Mouse (Mus musculus) hindbrain, embryonic 13.5 days (tissue): ENCODE measurements at regions not wholly inside any gene's neighbourhood (a gene's known extent, or its start where the extent isn't known, plus 50 kb on each side); places are given as distances from the start of the nearest gene placed in this dataset.

ENCODE experiments used
- ATAC-seq: fragments of 200-750 bp; cut with Nextera tagmentation; 2 replicates; pipeline ENCODE4 v1.8.0; 2017; ENCODE audit warnings: moderate TSS enrichment; ENCODE audit not compliant: low FRiP score
- H3K27ac ChIP-seq: fragments of 300-500 bp; sonication (generic); 2 replicates; pipeline ENCODE4 v1.5.1; 2015; ENCODE audit warnings: inconsistent platforms, mild to moderate bottlenecking, moderate library complexity
- H3K27me3 ChIP-seq: fragments of 300-500 bp; sonication (generic); 2 replicates; pipeline ENCODE4 v1.6.1; 2015; ENCODE audit warnings: mild to moderate bottlenecking, inconsistent platforms
- H3K36me3 ChIP-seq: fragments of 300-500 bp; sonication (generic); 2 replicates; pipeline ENCODE4 v1.6.1; 2015; ENCODE audit warnings: mild to moderate bottlenecking, inconsistent platforms
- H3K4me1 ChIP-seq: fragments of 300-500 bp; sonication (generic); replicated peaks from 2 replicates; pipeline ENCODE4 v1.6.1; 2015; ENCODE audit warnings: inconsistent platforms
- H3K4me2 ChIP-seq: fragments of 300-500 bp; sonication (generic); 2 replicates; pipeline ENCODE4 v1.6.1; 2015; ENCODE audit warnings: inconsistent platforms, mild to moderate bottlenecking, moderate library complexity
- H3K4me3 ChIP-seq: fragments of 300-500 bp; sonication (generic); 2 replicates; pipeline ENCODE4 v1.5.1; 2015; ENCODE audit warnings: mild to moderate bottlenecking, inconsistent platforms
- H3K9ac ChIP-seq: fragments of 300-500 bp; sonication (generic); 2 replicates; pipeline ENCODE4 v1.6.1; 2015; ENCODE audit warnings: mild to moderate bottlenecking, inconsistent platforms
- H3K9me3 ChIP-seq: fragments of 300-500 bp; sonication (generic); 2 replicates; pipeline ENCODE4 v1.6.1; 2016; ENCODE audit warnings: inconsistent platforms
- WGBS: fragments of 180-500 bp; shearing (Covaris S2); methylation state at CpG from one replicate; pipeline ENCODE4 v1.1.7; 2015; 5-methylcytosine and 5-hydroxymethylcytosine counted together

- Histone ChIP-seq H3K9ac (no peak overlapping the region), H3K4me3 (no peak overlapping the region), H3K9me3 (no peaks in the 10 kb centered on the region), H3K4me1 (no peaks in the 10 kb centered on the region), H3K27ac (no peak overlapping the region), H3K27me3 (no peaks in the 10 kb centered on the region), H3K36me3 (no peaks in the 10 kb centered on the region), H3K4me2 (no peak overlapping the region)
- 100% methylated on average over 2 of the region's 2 CpGs for WGBS
- no peak for ATAC-seq
Measured at GRCm38 (mm10) chr1:14613232-14613894, 1479.8 kb downstream of the 4930444P10Rik start.

GRCm38 (mm10) chr1:14609054-14609453 is 1484.1 kb downstream of the 4930444P10Rik start:
- Histone ChIP-seq H3K9ac (no peak overlapping the region), H3K9me3 (no peaks in the 10 kb centered on the region), H3K4me2 (no peak overlapping the region), H3K27ac (no peak overlapping the region), H3K4me1 (no peaks in the 10 kb centered on the region), H3K4me3 (no peak overlapping the region), H3K27me3 (no peaks in the 10 kb centered on the region), H3K36me3 (no peaks in the 10 kb centered on the region)
- no peak for ATAC-seq
- WGBS: 19% methylated on average over 2 of the region's 2 CpGs

GRCm38 (mm10) chr1:14595961-14596360 is 1497.2 kb downstream of the 4930444P10Rik start:
- no peaks in the 10 kb centered on the region for H3K27me3 ChIP-seq
- no peaks in the 10 kb centered on the region for H3K4me1 ChIP-seq
- H3K4me3 ChIP-seq: no peak overlapping the region
- H3K9me3 ChIP-seq: no peaks in the 10 kb centered on the region
- no peak for ATAC-seq
- H3K4me2 ChIP-seq: no peak overlapping the region
- H3K9ac ChIP-seq: no peak overlapping the region
- 78% methylated on average over 1 of the region's 1 CpGs for WGBS
- H3K27ac ChIP-seq: no peak overlapping the region
- no peaks in the 10 kb centered on the region for H3K36me3 ChIP-seq

GRCm38 (mm10) chr1:14589905-14590304 is 1503.2 kb downstream of the 4930444P10Rik start:
- H3K4me1 ChIP-seq: no peaks in the 10 kb centered on the region

GRCm38 (mm10) chr1:14579376-14579775 is 1513.7 kb downstream of the 4930444P10Rik start:
- 82% methylated on average over 1 of the region's 1 CpGs for WGBS
- Histone ChIP-seq H3K27ac (no peak overlapping the region), H3K36me3 (no peaks in the 10 kb centered on the region), H3K4me3 (no peak overlapping the region), H3K4me2 (no peak overlapping the region), H3K27me3 (no peaks in the 10 kb centered on the region), H3K9me3 (no peaks in the 10 kb centered on the region), H3K4me1 (no peaks in the 10 kb centered on the region), H3K9ac (no peak overlapping the region)
- no peak for ATAC-seq

More at GRCm38 (mm10) chr1:14589905-14590304, 1503.2 kb downstream of the 4930444P10Rik start:
- Histone ChIP-seq H3K36me3 (no peaks in the 10 kb centered on the region), H3K9ac (no peak overlapping the region), H3K4me2 (no peak overlapping the region), H3K9me3 (no peaks in the 10 kb centered on the region), H3K27me3 (no peaks in the 10 kb centered on the region), H3K4me3 (no peak overlapping the region), H3K27ac (no peak overlapping the region)
- 94% methylated on average over 5 of the region's 5 CpGs for WGBS
- ATAC-seq: no peak

- no peaks in the 10 kb centered on the region for H3K4me1 ChIP-seq
- H3K4me2 ChIP-seq: no peak overlapping the region
- H3K27me3 ChIP-seq: no peaks in the 10 kb centered on the region
- no peaks in the 10 kb centered on the region for H3K9me3 ChIP-seq
- ATAC-seq: no peak
- WGBS: 92% methylated on average over 1 of the region's 1 CpGs
- H3K27ac ChIP-seq: no peak overlapping the region
- H3K4me3 ChIP-seq: no peak overlapping the region
- H3K9ac ChIP-seq: no peak overlapping the region
- H3K36me3 ChIP-seq: no peaks in the 10 kb centered on the region
Measured at GRCm38 (mm10) chr1:14576263-14576662, 1516.9 kb downstream of the 4930444P10Rik start.

- no peaks in the 10 kb centered on the region for H3K36me3 ChIP-seq
- H3K27ac ChIP-seq: no peak overlapping the region
- H3K4me2 ChIP-seq: no peak overlapping the region
- WGBS: 37% methylated on average over 5 of the region's 5 CpGs
- no peaks in the 10 kb centered on the region for H3K27me3 ChIP-seq
- H3K4me1 ChIP-seq: no peaks in the 10 kb centered on the region
- H3K9ac ChIP-seq: no peak overlapping the region
- peak; percentile 57 for ATAC-seq
- H3K4me3 ChIP-seq: no peak overlapping the region
- H3K9me3 ChIP-seq: no peaks in the 10 kb centered on the region
Measured at GRCm38 (mm10) chr1:14570562-14570981, 1522.6 kb downstream of the 4930444P10Rik start.

- no peaks in the 10 kb centered on the region for H3K27me3 ChIP-seq
- H3K4me2 ChIP-seq: no peak overlapping the region
- H3K9me3 ChIP-seq: no peaks in the 10 kb centered on the region
- 69% methylated on average over 3 of the region's 3 CpGs for WGBS
- no peaks in the 10 kb centered on the region for H3K36me3 ChIP-seq
- H3K4me3 ChIP-seq: no peak overlapping the region
- ATAC-seq: no peak
- H3K9ac ChIP-seq: no peak overlapping the region
- H3K4me1 ChIP-seq: no peaks in the 10 kb centered on the region
- H3K27ac ChIP-seq: no peak overlapping the region
Measured at GRCm38 (mm10) chr1:14570113-14570512, 1523.0 kb downstream of the 4930444P10Rik start.

- no peak for ATAC-seq
- H3K4me1 ChIP-seq: no peaks in the 10 kb centered on the region
- no peak overlapping the region for H3K4me2 ChIP-seq
- no peaks in the 10 kb centered on the region for H3K9me3 ChIP-seq
- no peak overlapping the region for H3K9ac ChIP-seq
- H3K36me3 ChIP-seq: no peaks in the 10 kb centered on the region
- WGBS: 76% methylated on average over 4 of the region's 4 CpGs
- no peak overlapping the region for H3K27ac ChIP-seq
- H3K27me3 ChIP-seq: no peaks in the 10 kb centered on the region
- no peak overlapping the region for H3K4me3 ChIP-seq
Measured at GRCm38 (mm10) chr1:14567006-14567405, 1526.1 kb downstream of the 4930444P10Rik start.

GRCm38 (mm10) chr1:14566386-14566785 is 1526.7 kb downstream of the 4930444P10Rik start:
- H3K4me3 ChIP-seq: no peak overlapping the region
- no peaks in the 10 kb centered on the region for H3K36me3 ChIP-seq
- WGBS: 69% methylated on average over 1 of the region's 1 CpGs
- no peaks in the 10 kb centered on the region for H3K27me3 ChIP-seq
- no peaks in the 10 kb centered on the region for H3K4me1 ChIP-seq
- no peak for ATAC-seq
- no peak overlapping the region for H3K4me2 ChIP-seq
- no peak overlapping the region for H3K9ac ChIP-seq
- no peaks in the 10 kb centered on the region for H3K9me3 ChIP-seq
- H3K27ac ChIP-seq: no peak overlapping the region
